Mouse (Mus musculus) layer of hippocampus, adult 9-11 months (tissue): Measurements from ENCODE around the gene Ndufaf5.
"Not testable (repeated sequence)": the region's sequence is repeated elsewhere in the genome, so short reads cannot be mapped to it uniquely, and the experiment has no call there.

Experiments
- DNase-seq: peaks from one replicate; pipeline ENCODE4 v3.0.0; 2022

Ndufaf5 gene

GRCm38 (mm10) chr2:140170127-140170802 lies at the start of gene Ndufaf5, which contains the start of gene Esf1:
TSS of gene Ndufaf5 (plus strand) at chr2:140170649.
TSS of gene Esf1 (minus strand) at chr2:140170564.
- peak; percentile 95 for DNase-seq

GRCm38 (mm10) chr2:140125516-140125915 lies 44.9 kb upstream of the Ndufaf5 start:
- DNase-seq: no peak

GRCm38 (mm10) chr2:140151743-140152142 lies 18.7 kb upstream of the Ndufaf5 start, which contains the start of gene Gm17374:
TSS of gene Gm17374 (plus strand) at chr2:140152043.
- not testable (repeated sequence) for DNase-seq

GRCm38 (mm10) chr2:140159186-140159730 lies 11.2 kb upstream of the Ndufaf5 start:
- DNase-seq: no peak

- DNase-seq: no peak
These were observed 7.0 kb upstream of the Ndufaf5 start for GRCm38 (mm10) chr2:140163351-140163854.

GRCm38 (mm10) chr2:140169057-140169456 lies 1.4 kb upstream of the Ndufaf5 start:
- no peak for DNase-seq

GRCm38 (mm10) chr2:140170803-140171553 lies 529 bp downstream of the Ndufaf5 start:
- no peak for DNase-seq

GRCm38 (mm10) chr2:140185685-140186210 lies 15.3 kb downstream of the Ndufaf5 start:
- not testable (repeated sequence) for DNase-seq

- no peak for DNase-seq
These were observed 30.3 kb downstream of the Ndufaf5 start for GRCm38 (mm10) chr2:140200713-140201112.

- peak; percentile 27 for DNase-seq
These were observed 32.1 kb downstream of the Ndufaf5 start for GRCm38 (mm10) chr2:140202573-140202972.

GRCm38 (mm10) chr2:140203756-140204155 lies 33.3 kb downstream of the Ndufaf5 start:
- DNase-seq: no peak

GRCm38 (mm10) chr2:140214519-140215027 lies 44.1 kb downstream of the Ndufaf5 start:
- no peak for DNase-seq

- no peak for DNase-seq
These were observed 45.0 kb downstream of the Ndufaf5 start for GRCm38 (mm10) chr2:140215415-140215814.

GRCm38 (mm10) chr2:140215965-140216364 lies 45.5 kb downstream of the Ndufaf5 start:
- no peak for DNase-seq

- DNase-seq: no peak
These were observed 49.9 kb downstream of the Ndufaf5 start for GRCm38 (mm10) chr2:140220325-140220724.

GRCm38 (mm10) chr2:140230295-140230694 lies 59.8 kb downstream of the Ndufaf5 start:
- peak; percentile 14 for DNase-seq

GRCm38 (mm10) chr2:140237245-140237644 lies 66.8 kb downstream of the Ndufaf5 start:
- DNase-seq: peak; percentile 29

GRCm38 (mm10) chr2:140242398-140242797 lies 71.9 kb downstream of the Ndufaf5 start:
- DNase-seq: no peak

- DNase-seq: peak; percentile 9
These were observed 72.7 kb downstream of the Ndufaf5 start for GRCm38 (mm10) chr2:140243105-140243504.
